Mouse (Mus musculus) yolk sac, embryonic 10.5 days (tissue): ENCODE measurements around the gene Elk1.

Experiments
- DNase-seq: peaks from one replicate; pipeline ENCODE4 v3.0.0-alpha.2; 2017; ENCODE audit warnings: low spot score

The Elk1 gene

GRCm38 (mm10) chrX:20950191-20950880 lies at the start of gene Elk1:
Elk1 (minus strand) TSS chrX:20950608.
- DNase-seq = peak; percentile 85

DNA sequence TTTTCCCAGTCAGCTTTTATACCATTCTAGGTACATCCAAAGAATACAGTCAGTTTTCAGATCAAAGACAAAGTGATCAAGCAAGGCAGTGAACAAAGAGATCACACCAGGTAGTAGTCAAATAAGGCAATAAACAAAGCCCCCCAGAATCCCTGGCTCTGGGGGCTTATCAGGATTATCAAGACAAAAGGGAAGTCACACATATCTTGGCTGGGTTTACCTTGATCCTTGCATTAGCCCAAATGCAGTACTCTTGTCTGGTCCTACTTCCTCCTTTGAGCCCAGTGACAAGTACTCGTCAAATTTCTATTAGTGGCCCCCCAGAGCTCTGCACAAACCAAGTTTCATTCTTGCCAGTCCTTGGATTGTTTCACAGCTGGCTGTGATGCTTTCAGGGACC lies 30.5 kb upstream of the Elk1 start:
- no peak for DNase-seq

DNA sequence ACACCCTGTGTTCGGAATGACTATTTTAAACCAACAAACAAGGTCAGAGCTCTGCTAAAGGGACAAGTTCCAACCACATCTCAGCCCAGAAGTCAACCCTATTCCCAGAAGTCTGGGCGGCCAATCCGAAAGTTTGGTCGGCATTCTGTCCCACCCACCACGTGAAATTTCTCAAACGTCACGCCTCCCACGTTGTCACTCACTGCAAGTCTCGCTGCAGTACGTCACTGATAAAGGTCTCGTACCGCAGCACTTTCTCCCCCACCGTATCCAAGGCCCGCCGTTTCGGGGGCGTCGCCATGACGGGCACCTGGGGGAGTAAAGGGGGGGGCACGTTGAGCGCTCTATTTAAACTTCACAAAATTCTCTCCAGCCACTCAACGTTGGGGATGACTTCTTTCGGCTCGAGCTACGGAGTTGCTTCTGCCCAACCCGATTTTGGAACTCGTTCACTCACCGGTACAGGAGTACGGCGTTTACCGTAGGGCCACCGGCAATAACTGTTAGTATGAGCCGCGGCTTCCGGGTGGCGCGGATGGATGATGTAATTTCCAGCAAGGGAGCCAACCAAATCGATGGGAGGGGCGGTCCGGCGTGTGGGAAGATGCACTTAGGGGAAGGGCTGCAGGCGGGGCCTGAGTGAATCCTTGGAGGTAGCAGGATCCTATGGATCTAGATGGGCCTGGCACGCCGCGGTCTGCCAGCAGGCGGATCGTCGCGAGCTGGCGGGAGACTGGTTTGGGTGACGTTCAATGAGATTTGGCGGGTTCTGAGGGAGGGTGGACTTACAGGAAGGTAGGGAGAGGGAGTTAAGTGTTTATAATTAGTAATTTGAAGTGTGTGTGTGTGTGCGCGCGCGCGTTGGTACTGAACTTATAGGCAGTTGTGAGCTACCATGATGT lies 11.3 kb upstream of the Elk1 start, which contains the start of gene Uxt:
TSS of gene Uxt (minus strand) at position 541 of the 902 bp plus-strand sequence.
- peak; percentile 89 for DNase-seq

- no peak for DNase-seq
Measured at GRCm38 (mm10) chrX:20946055-20946454, 4.4 kb downstream of the Elk1 start.

- no peak for DNase-seq
Measured at GRCm38 (mm10) chrX:20931963-20932362, 18.4 kb downstream of the Elk1 start.

- DNase-seq = no peak
Measured at GRCm38 (mm10) chrX:20931364-20931763, 19.0 kb downstream of the Elk1 start, which contains the start of gene Cfp. Cfp (minus strand) TSS chrX:20931555.

DNA sequence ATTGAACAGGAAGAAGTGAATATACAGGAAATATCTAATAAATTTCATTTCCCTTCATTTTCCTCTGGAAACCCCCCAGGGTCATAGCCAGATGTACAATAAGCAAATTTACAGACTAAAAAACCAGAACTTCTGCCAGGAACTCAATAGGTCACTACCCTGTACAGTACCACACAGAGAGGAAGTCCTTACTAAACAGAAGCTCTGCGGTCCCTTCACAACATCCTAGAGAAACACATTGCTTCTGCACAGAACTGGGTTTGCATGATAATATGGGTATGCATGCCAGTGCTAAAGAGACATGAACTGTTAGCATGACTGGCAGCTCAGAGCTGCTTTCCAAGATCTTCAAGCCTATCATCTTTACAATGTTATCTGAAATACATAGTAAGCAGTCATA lies 20.5 kb downstream of the Elk1 start:
- DNase-seq = no peak

GRCm38 (mm10) chrX:20924976-20925375 lies 25.4 kb downstream of the Elk1 start:
- no peak for DNase-seq

- DNase-seq = no peak
Measured at GRCm38 (mm10) chrX:20923506-20923905, 26.9 kb downstream of the Elk1 start.

GRCm38 (mm10) chrX:20921366-20921765 lies 29.0 kb downstream of the Elk1 start:
- DNase-seq = no peak

- peak; percentile 78 for DNase-seq
Measured at GRCm38 (mm10) chrX:20920844-20921364, 29.5 kb downstream of the Elk1 start, which contains the start of gene Syn1. Syn1 (minus strand) TSS chrX:20921004.

DNA sequence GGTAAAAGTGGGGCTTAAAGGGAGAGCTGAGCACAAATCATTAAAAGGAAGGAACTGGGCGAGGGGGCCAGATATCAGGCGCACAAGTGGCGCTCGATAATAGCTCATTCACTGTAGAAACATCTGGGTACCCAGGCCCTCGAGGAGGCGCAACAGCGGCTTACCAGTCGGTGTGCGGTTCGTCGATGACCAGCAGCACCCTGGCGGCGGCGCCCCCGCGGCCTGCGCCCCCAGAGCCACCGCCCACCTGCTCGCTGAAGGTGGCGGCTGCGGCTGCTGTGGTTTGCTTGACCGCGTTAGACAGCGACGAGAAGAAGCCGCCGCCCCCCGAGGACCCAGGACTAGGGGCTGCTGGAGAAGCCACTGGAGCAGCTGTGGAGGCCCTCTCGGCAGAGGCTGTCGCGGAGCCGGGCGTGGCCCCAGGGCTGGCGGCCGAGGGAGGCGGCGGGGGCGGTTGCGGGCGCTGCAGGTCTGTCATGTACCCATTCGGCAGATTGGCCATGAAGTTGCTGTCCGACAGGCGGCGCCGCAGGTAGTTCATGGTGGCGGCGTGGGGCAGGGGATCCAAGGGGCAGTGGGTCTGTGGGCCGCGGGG lies 30.1 kb downstream of the Elk1 start:
- DNase-seq = no peak

GRCm38 (mm10) chrX:20915075-20915474 lies 35.3 kb downstream of the Elk1 start:
- no peak for DNase-seq

DNA sequence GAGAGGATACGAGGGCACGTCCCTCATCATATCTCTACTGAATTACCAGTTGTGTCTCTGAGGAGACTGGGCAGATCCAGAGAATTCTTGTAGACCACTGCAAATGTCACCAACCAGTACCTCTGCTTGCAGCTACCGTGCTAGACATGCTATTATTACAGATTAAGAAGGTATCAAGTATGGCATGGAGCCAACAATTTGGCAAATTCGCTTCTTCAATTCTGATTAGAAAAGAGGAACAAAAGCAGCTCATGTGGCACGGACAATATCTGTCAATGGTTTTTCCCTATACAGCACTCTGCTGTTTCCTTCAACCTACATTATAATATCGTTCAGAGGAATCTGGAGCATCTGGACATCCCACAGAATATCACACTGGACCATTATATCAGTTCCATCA lies 36.7 kb downstream of the Elk1 start:
- no peak for DNase-seq

GRCm38 (mm10) chrX:20910074-20910473 lies 40.3 kb downstream of the Elk1 start:
- no peak for DNase-seq
